Mouse (Mus musculus) bone marrow macrophage, adult 2 months (primary cell): Measurements from ENCODE around the gene Acnat2.
"Not testable (repeated sequence)": the region's sequence is repeated elsewhere in the genome, so short reads cannot be mapped to it uniquely, and the experiment has no call there.

Experiments
- CTCF ChIP-seq: IDR thresholded peaks from 2 replicates; pipeline ENCODE4 v1.5.1; 2012; ENCODE audit warnings: low read depth, mild to moderate bottlenecking, low read length, moderate library complexity
- POLR2A ChIP-seq: IDR thresholded peaks from 2 replicates; pipeline ENCODE4 v1.6.1; 2012; ENCODE audit warnings: mild to moderate bottlenecking, low read depth, low read length, borderline replicate concordance

DNA sequence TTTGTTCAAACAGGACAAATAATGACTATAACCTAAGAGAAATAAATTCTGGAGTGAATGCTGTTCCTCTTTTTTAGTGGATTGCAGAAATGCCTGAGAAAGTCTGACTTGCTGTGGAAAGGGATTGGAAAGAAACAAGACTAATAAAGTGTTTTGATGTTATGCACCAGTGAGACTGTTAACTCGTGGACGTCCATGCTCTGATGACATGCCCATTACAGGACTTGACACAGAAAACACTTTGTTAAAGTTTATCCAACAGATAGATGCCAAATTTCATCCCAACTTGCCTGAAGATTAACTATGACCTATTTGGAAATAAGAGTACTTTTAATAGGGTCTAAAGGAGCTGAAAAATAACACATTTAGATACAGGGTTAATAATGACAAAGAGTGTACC is 2.2 kb upstream of the Acnat2 start:
- not testable (repeated sequence) for TF ChIP-seq POLR2A, CTCF
